Mouse (Mus musculus) midbrain, postnatal 0 days (tissue): ENCODE data around the gene Camta1. TPM values are rescaled to one million over a fixed set of nuclear protein-coding genes. Genes with fewer than 3 reads are reported as not detected.

Source experiments
- ATAC-seq: fragments of 200-750 bp; cut with Nextera tagmentation; 2 replicates; pipeline ENCODE4 v1.8.0; 2017; ENCODE audit warnings: moderate number of reproducible peaks, mild to moderate bottlenecking, moderate TSS enrichment, moderate library complexity; ENCODE audit not compliant: low FRiP score
- DNase-seq: peaks from one replicate; pipeline ENCODE4 v3.0.0-alpha.2; 2015; ENCODE audit warnings: low spot score
- H3K27ac ChIP-seq: fragments of 300-500 bp; sonication (generic); 2 replicates; pipeline ENCODE4 v1.5.1; 2014; ENCODE audit warnings: low read depth, mild to moderate bottlenecking, low read length, mixed read lengths
- H3K27me3 ChIP-seq: fragments of 300-500 bp; sonication (generic); 2 replicates; pipeline ENCODE4 v1.6.1; 2014; ENCODE audit warnings: low read length, control low read depth, mixed read lengths; ENCODE audit not compliant: insufficient read depth
- H3K36me3 ChIP-seq: fragments of 300-500 bp; sonication (generic); 2 replicates; pipeline ENCODE4 v1.6.1; 2014; ENCODE audit warnings: low read length, control low read depth, mixed read lengths; ENCODE audit not compliant: insufficient read depth
- H3K4me1 ChIP-seq: fragments of 300-500 bp; sonication (generic); 2 replicates; pipeline ENCODE4 v1.6.1; 2014; ENCODE audit warnings: mild to moderate bottlenecking, control low read depth, antibody characterized with exemption, low read length, mixed read lengths; ENCODE audit not compliant: insufficient read depth
- H3K4me2 ChIP-seq: fragments of 300-500 bp; sonication (generic); 2 replicates; pipeline ENCODE4 v1.6.1; 2014; ENCODE audit warnings: low read depth, mild to moderate bottlenecking, low read length, mixed read lengths; ENCODE audit not compliant: poor library complexity, severe bottlenecking
- H3K4me3 ChIP-seq: fragments of 300-500 bp; sonication (generic); 2 replicates; pipeline ENCODE4 v1.5.1; 2014; ENCODE audit warnings: low read depth, mild to moderate bottlenecking, low read length, moderate library complexity
- H3K9ac ChIP-seq: fragments of 300-500 bp; sonication (generic); replicated peaks from 2 replicates; pipeline ENCODE4 v1.6.1; 2014; ENCODE audit warnings: mild to moderate bottlenecking, low read length, moderate library complexity, mixed read lengths; ENCODE audit not compliant: poor library complexity, severe bottlenecking
- H3K9me3 ChIP-seq: fragments of 300-500 bp; sonication (generic); 2 replicates; pipeline ENCODE4 v1.6.1; 2016; ENCODE audit warnings: low read length, control low read depth
- CTCF ChIP-seq: IDR thresholded peaks from 2 replicates; pipeline ENCODE4 v1.5.1; 2016; ENCODE audit warnings: antibody characterized with exemption, mild to moderate bottlenecking
- WGBS: fragments of 180-500 bp; shearing (Covaris S2); extraction: QIAGEN DNeasy Blood & Tissue Kit; methylation state at CpG from one replicate; pipeline ENCODE4 v1.1.7; 2014; 5-methylcytosine and 5-hydroxymethylcytosine counted together
- polyA plus RNA-seq: library from polyadenylated mRNA; unstranded; fragments of >200 nt; fragmentation: Nextera tagmentation; extraction: Ambion mirVana; gene quantifications from 2 replicates; pipeline ENCODE4 v1.2.1, GENCODE M21; 2015
- total RNA-seq: library from RNA; depleted of rRNA; stranded (reverse); fragments of >200 nt; gene quantifications from 2 replicates; pipeline ENCODE4 v1.2.3, GENCODE M21; 2014

Camta1 gene
- total and polyA plus RNA-seq, 2 experiments from 2014 or later = 140 to 153 TPM

DNA sequence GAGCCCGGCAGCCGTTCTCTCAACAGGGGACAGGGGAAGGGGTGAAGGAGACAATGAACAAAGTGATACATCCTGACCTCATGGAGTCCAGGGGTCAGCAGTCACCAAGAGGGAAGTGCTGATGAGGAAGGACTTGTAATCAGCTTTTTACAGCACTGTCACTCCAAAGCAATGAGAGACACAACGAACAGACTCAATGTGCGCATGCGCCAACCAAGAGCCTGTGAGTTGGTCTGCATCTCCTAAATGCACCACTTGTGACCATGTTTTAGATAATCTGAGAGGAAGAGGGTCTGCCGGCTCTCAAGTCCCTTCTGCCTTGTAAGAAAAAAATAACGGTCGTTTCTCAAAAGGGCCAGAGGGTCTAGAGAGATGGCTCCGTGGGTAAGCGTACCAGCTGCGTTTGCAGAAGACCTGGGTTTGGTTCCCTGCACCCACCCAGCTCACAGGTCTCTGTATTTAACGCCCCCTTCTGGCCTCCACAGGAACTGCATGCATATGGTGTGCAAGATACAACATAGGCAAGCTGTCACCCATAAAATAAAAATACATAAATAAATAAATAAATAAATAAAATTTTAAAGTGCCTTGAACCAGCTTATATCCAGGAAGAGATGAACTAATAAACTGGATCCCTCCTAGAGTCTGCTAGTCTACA, 178.7 kb downstream of the Camta1 start:
- TF ChIP-seq CTCF = peak; percentile 34
- WGBS = 83% methylated on average over 12 of the region's 12 CpGs

GRCm38 (mm10) chr4:151672452-151672851, 189.2 kb downstream of the Camta1 start:
- 77% methylated on average over 13 of the region's 13 CpGs for WGBS
- H3K4me2 ChIP-seq = no peak overlapping the region
- no peak for DNase-seq
- H3K36me3 ChIP-seq = no peaks in the 10 kb centered on the region
- no peak for ATAC-seq
- no peaks in the 10 kb centered on the region for H3K4me1 ChIP-seq
- H3K9me3 ChIP-seq = no peaks in the 10 kb centered on the region
- H3K27ac ChIP-seq = no peak overlapping the region
- H3K27me3 ChIP-seq = no peaks in the 10 kb centered on the region
- H3K4me3 ChIP-seq = no peak overlapping the region
- TF ChIP-seq CTCF = no peak
- H3K9ac ChIP-seq = 0 out of 2 replicates have a peak overlapping the region, but pooled peaks have one; percentile 24

More for the DNA sequence above, 178.7 kb downstream of the Camta1 start:
- DNase-seq (no peak), ATAC-seq (no peak)
- Histone ChIP-seq H3K4me1 (no peaks in the 10 kb centered on the region), H3K27me3 (no peaks in the 10 kb centered on the region), H3K9me3 (no peaks in the 10 kb centered on the region), H3K27ac (no peak overlapping the region), H3K36me3 (no peaks in the 10 kb centered on the region), H3K4me2 (no peak overlapping the region), H3K9ac (no peak overlapping the region), H3K4me3 (no peak overlapping the region)

DNA sequence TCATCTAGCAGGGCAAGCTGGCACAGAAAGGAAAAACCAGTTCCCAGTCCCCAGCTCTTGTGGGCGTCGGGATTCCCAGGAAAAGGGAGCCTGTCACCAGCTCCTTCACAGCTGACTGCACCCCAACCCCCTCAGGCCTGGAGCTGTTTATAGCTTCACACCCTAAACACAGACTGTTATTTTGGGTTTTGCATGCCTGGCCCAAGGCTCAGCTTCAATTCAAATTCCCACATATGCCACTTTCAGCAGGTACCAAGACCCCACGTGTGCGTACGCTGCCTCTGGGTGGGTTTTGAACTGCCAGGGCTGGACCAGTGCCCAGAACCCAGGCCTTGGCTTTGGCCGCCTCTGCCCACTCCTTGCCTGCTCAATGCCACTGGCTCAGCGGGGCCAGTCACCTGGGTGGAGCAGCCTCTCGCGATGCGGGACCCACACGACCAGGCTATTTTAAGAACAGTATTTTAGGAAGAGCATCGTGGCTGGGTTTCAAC, 195.2 kb downstream of the Camta1 start:
- no peak overlapping the region for H3K4me3 ChIP-seq
- no peaks in the 10 kb centered on the region for H3K4me1 ChIP-seq
- no peak overlapping the region for H3K9ac ChIP-seq
- no peak for TF ChIP-seq CTCF
- 65% methylated on average over 12 of the region's 12 CpGs for WGBS
- no peak overlapping the region for H3K27ac ChIP-seq
- no peak overlapping the region for H3K4me2 ChIP-seq
- H3K9me3 ChIP-seq = no peaks in the 10 kb centered on the region
- peak; percentile 58 for DNase-seq
- H3K27me3 ChIP-seq = no peaks in the 10 kb centered on the region
- ATAC-seq = no peak
- no peaks in the 10 kb centered on the region for H3K36me3 ChIP-seq

- no peak overlapping the region for H3K4me2 ChIP-seq
- no peak for ATAC-seq
- TF ChIP-seq CTCF = no peak
- no peaks in the 10 kb centered on the region for H3K9me3 ChIP-seq
- no peaks in the 10 kb centered on the region for H3K36me3 ChIP-seq
- H3K4me1 ChIP-seq = no peaks in the 10 kb centered on the region
- H3K27me3 ChIP-seq = no peaks in the 10 kb centered on the region
- no peak for DNase-seq
- no peak overlapping the region for H3K9ac ChIP-seq
- no peak overlapping the region for H3K4me3 ChIP-seq
- H3K27ac ChIP-seq = no peak overlapping the region
- WGBS = 57% methylated on average over 9 of the region's 9 CpGs
Observed at GRCm38 (mm10) chr4:151661486-151661885, 200.2 kb downstream of the Camta1 start.

DNA sequence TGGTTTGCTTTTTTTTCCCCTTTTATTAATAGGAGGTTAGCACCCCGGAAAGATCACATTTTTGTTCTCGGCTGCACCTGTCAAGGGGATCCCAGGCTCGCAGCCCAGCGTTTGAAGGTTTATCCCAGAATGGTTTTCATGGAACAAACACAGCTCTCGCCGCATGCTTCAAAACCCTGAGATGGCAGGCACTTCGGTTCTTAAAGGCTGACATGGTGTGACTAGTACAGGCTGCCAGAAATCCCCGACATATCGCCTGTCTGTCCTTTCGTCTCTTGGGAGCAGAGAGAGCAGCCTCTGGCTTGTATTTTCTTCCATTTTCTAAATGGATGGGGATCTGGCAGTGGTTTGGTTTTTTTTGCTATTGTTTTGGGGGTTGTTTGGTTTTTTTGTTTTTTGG, 205.2 kb downstream of the Camta1 start:
- no peak for ATAC-seq
- Histone ChIP-seq H3K4me2 (no peak overlapping the region), H3K27ac (no peak overlapping the region), H3K36me3 (no peaks in the 10 kb centered on the region), H3K4me1 (0 out of 2 replicates have a peak, but pooled peaks cover 8% of the 10 kb centered on the region), H3K9ac (no peak overlapping the region), H3K4me3 (no peak overlapping the region), H3K9me3 (no peaks in the 10 kb centered on the region), H3K27me3 (no peaks in the 10 kb centered on the region)
- DNase-seq = peak; percentile 42
- TF ChIP-seq CTCF = no peak
- 39% methylated on average over 10 of the region's 10 CpGs for whole genome bisulfite sequencing

GRCm38 (mm10) chr4:151655637-151656385, 205.9 kb downstream of the Camta1 start:
- H3K27ac ChIP-seq = no peak overlapping the region
- no peak for TF ChIP-seq CTCF
- ATAC-seq = no peak

More at GRCm38 (mm10) chr4:151655637-151656385, 205.9 kb downstream of the Camta1 start:
- H3K4me1 ChIP-seq = 0 out of 2 replicates have a peak, but pooled peaks cover 8% of the 10 kb centered on the region
- H3K27me3 ChIP-seq = no peaks in the 10 kb centered on the region
- no peak overlapping the region for H3K4me2 ChIP-seq
- no peaks in the 10 kb centered on the region for H3K36me3 ChIP-seq
- no peak overlapping the region for H3K4me3 ChIP-seq
- H3K9ac ChIP-seq = 0 out of 2 replicates have a peak overlapping the region, but pooled peaks have one; percentile 3
- no peak for DNase-seq
- WGBS = 46% methylated on average over 16 of the region's 16 CpGs
- H3K9me3 ChIP-seq = no peaks in the 10 kb centered on the region
